Mouse (Mus musculus) left cerebral cortex, adult 6 months (tissue): ENCODE results near the gene Cphx3. TPM values are rescaled to one million over a fixed set of nuclear protein-coding genes. Genes with fewer than 3 reads are reported as not detected.

Experiments used
- long read RNA-seq, 2 experiments: library from polyadenylated mRNA; unstranded; transcript quantifications; one replicate each; pipeline ENCODE4 v2.0.0; 2019 to 2020
- polyA plus RNA-seq: library from polyadenylated mRNA; unstranded; fragments of <200 nt; fragmentation: Nextera tagmentation; gene quantifications from 2 replicates; pipeline ENCODE4 v1.2.3, GENCODE M21; 2021

Cphx3 gene
- polyA plus RNA-seq, result not detected in 2 replicates
- long read RNA-seq, experiment 1, partial matches to known transcripts, result 0 of 1 reads
- long read RNA-seq, experiment 1, other reads (novel, unspliced or antisense), result 1 of 1 reads
- long read RNA-seq, experiment 2, result 0 reads

GRCm38 (mm10) chr14:26081997-26082396, at the start of gene Cphx3:
TSS of gene Cphx3 (plus strand) at chr14:26082297.

GRCm38 (mm10) chr14:26042611-26043010, 39.5 kb upstream of the Cphx3 start, which contains the start of gene Gm9780:
TSS of gene Gm9780 (minus strand) at chr14:26042711.

GRCm38 (mm10) chr14:26067325-26067633, 14.8 kb upstream of the Cphx3 start, which contains the start of gene Tmem254c:
TSS of gene Tmem254c (minus strand) at chr14:26067355.

GRCm38 (mm10) chr14:26081216-26081615, 881 bp upstream of the Cphx3 start, which contains the start of gene Cphx2:
TSS of gene Cphx2 (plus strand) at chr14:26081516.

GRCm38 (mm10) chr14:26118150-26118549, 36.1 kb downstream of the Cphx3 start, which contains the start of gene Duxbl2:
TSS of gene Duxbl2 (plus strand) at chr14:26118349.

GRCm38 (mm10) chr14:26182380-26182779, 100.3 kb downstream of the Cphx3 start, which contains the start of gene Plac9b:
TSS of gene Plac9b (minus strand) at chr14:26182480.

GRCm38 (mm10) chr14:26206926-26207247, 124.8 kb downstream of the Cphx3 start, which contains the start of gene Tmem254b:
TSS of gene Tmem254b (minus strand) at chr14:26207041.

GRCm38 (mm10) chr14:26257756-26258617, 175.9 kb downstream of the Cphx3 start, which contains the start of gene Duxbl3:
TSS of gene Duxbl3 (plus strand) at chr14:26257962.

Other genes with a start within 250 kb of the Cphx3 start
- 4.9 and 16.9 TPM in 2 replicates for gene Anxa11, start 240.1 kb upstream of the Cphx3 start, polyA plus RNA-seq
- gene Plac9a, start 179.2 kb upstream of the Cphx3 start, polyA plus RNA-seq, result 0.72 and 1.8 TPM in 2 replicates
- 5.0 and 10.0 TPM in 2 replicates for gene Tmem254a, start 154.6 kb upstream of the Cphx3 start, polyA plus RNA-seq
- not detected in 2 replicates for gene Cphx1, start 144.0 kb upstream of the Cphx3 start, polyA plus RNA-seq
- gene Duxbl1, start 103.7 kb upstream of the Cphx3 start, polyA plus RNA-seq, result 0.25 and 0.36 TPM in 2 replicates
- gene Gm9780, start 39.6 kb upstream of the Cphx3 start, polyA plus RNA-seq, result 33.2 and 42.7 TPM in 2 replicates
- 22.3 and 40.9 TPM in 2 replicates for gene Tmem254c, start 14.9 kb upstream of the Cphx3 start, polyA plus RNA-seq
- gene Cphx2, start 781 bp upstream of the Cphx3 start, polyA plus RNA-seq, result not detected in 2 replicates
- 0.08 and 0.28 TPM in 2 replicates for gene Duxbl2, start 36.1 kb downstream of the Cphx3 start, polyA plus RNA-seq
- gene Plac9b, start 100.2 kb downstream of the Cphx3 start, polyA plus RNA-seq, result 48.8 and 55.9 TPM in 2 replicates
- gene Tmem254b, start 124.7 kb downstream of the Cphx3 start, polyA plus RNA-seq, result 40.6 and 60.0 TPM in 2 replicates
- 0.08 TPM in 1 of 2 replicates, not detected in the other for gene Duxbl3, start 175.7 kb downstream of the Cphx3 start, polyA plus RNA-seq